Mouse (Mus musculus) left cerebral cortex, adult 8-10 months (tissue): ENCODE data around the gene Vmn1r209. TPM values are rescaled to one million over a fixed set of nuclear protein-coding genes. Genes with fewer than 3 reads are reported as not detected.
"Not testable (repeated sequence)": the region's sequence is repeated elsewhere in the genome, so short reads cannot be mapped to it uniquely, and the experiment has no call there.

Source experiments
- DNase-seq, 2 experiments: peaks; one replicate each; pipeline ENCODE4 v3.0.0; 2022; ENCODE audit warnings: low spot score in 2 of 2
- total RNA-seq, 4 experiments: library from RNA; stranded (reverse); gene quantifications; 2 replicates each; pipeline ENCODE4 v1.2.4; 2022

Vmn1r209 gene
- under 1 TPM in 2 of 4 experiments, not detected in 2; 0.07 to 0.09 TPM for total RNA-seq

DNA sequence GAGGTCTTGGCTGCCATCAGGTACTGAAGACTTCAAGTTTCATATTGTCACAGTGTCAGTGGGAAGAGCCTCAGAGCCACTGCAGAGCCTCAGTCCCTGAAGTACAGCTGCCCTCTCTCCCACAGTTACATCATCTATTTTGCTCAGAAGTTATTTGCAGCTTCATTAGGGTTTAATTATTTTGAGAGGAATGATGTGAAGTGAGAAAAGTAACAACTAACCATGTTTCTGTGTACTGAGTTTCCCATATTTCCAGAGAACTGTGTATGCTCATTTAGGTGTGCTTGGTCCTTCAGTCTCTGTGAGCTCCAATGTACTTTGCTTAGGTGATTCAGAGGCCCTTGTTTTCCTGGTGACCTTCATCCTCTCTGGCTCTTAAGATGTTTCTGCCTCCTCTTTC lies at the start of gene Vmn1r209:
Gene Vmn1r209 (minus strand): TSS at position 101 of the 400 bp plus-strand sequence.
- not testable (repeated sequence) for DNase-seq

- no peak for DNase-seq
These were observed 48.0 kb upstream of the Vmn1r209 start, which contains the start of gene Vmn1r211 for GRCm38 (mm10) chr13:22857461-22857860. Gene Vmn1r211 (minus strand): TSS chr13:22857561.

DNA sequence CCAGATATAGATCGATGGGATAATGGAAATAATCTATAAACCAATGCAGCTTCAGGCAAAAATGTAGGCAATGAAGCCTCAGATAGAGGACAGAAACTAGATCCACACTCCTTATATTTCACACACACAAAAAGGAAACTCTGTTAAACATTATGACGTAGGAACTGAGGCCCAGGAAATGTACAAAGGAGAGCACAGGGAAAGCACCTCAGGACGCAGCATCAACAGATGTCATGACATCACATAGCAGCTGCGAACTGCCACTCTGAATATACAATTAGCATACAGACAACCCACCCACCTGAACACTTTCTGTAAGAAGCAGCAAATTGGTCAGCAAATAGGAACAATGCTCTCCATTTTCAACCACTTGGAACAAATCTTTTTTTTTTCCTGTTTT lies 45.3 kb upstream of the Vmn1r209 start:
- DNase-seq = no peak

DNA sequence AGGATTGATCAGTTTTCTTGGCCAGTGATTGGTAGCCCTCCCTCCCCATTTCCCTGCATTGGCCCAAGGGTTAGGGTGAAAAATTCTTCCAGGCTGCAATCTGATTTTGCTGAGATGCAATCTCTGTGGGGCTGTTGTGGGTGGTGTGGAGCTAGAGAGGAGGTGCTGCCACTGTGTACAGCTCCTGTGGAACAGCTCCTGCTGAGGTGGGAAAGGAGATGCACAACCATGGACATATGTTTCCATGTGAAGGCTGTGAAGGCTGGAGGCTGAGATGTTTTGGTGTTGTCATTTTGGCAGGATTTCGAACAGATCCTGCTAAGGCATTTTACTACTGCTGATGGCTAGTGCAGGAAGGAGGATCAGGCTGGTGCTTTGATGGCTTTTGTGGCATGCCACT lies 37.3 kb upstream of the Vmn1r209 start:
- peak in 1 of 2 experiments; percentile 7 for DNase-seq

DNA sequence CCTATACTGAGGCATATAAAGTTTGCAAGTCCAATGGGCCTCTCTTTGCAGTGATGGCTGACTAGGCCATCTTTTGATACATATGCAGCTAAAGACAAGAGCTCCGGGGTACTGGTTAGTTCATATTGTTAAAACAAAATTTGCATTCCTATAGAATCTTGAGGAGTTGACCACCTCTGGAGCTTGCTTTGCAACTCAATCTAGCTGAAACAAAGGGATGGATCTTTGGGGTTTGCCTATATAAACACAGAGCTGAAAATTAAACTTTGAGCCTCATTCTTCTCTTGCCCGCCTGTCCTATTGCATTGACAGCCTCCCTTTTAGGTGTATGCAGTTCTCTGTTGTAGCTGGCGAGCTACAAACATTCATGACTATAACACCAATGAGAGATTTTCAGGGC lies 34.8 kb upstream of the Vmn1r209 start:
- DNase-seq = not testable (repeated sequence)

- no peak for DNase-seq
These were observed 21.8 kb upstream of the Vmn1r209 start, which contains the start of gene Vmn1r210 for GRCm38 (mm10) chr13:22831248-22831647. Gene Vmn1r210 (minus strand): TSS chr13:22831348.

DNA sequence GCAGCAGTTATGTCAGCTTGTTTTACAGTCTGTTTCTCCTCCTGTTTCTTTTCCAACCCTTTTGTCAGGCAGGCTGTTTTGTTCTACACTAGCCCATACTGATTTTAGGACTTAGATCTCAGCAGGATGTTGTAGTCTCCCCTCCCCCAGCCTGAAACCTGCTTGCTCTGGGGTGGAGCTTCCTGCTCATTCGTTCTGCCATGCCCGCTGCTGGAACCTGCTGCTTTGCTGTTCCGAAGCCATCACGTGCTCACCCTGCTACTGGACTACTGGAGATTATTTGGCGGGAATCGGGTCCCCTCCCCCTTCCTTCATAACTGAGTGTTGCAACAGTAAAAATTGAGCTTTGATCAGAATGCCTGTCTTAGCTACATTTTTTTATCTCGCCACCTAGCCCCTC lies 19.9 kb upstream of the Vmn1r209 start:
- not testable (repeated sequence) for DNase-seq

DNA sequence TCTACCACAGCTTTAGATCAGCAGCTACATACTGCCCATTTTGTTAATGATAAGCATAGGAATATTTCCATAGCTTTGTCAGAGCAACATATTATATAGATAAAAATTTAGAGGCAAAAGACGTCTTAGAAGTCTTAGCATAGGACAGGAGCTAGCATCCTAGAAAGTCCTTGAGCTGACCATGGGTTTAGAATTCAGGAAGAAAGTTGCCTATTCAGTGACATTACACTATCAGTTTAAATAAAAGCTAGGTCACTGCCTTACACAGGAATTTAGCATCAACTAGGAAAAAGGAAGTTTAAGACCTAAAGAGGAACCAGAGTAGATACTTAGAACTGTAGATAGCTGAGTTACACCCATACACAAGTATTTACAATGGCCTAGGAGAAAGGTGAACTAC lies 12.1 kb upstream of the Vmn1r209 start:
- not testable (repeated sequence) for DNase-seq

DNA sequence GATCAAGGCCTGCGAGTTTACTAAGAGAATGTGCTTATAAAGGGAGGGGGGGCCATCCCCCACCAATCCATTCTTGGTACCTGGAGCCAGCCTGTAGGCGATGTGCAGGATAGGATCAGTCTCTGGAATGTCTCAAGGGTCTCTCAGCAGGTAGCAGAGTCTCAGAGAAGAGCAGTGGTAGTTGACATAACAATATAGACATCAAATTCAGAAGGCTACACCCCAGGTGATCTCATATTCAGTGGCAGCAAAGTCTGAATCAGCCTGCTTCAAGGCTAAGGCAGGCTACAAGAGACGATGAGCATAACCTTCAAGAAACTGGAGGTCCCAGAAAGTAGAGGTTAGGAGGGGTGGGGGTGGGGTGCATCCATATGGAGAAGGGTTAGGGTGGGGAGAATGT lies 21.4 kb downstream of the Vmn1r209 start:
- DNase-seq = not testable (repeated sequence)

GRCm38 (mm10) chr13:22784159-22784558 lies 25.3 kb downstream of the Vmn1r209 start:
- not testable (repeated sequence) for DNase-seq

DNA sequence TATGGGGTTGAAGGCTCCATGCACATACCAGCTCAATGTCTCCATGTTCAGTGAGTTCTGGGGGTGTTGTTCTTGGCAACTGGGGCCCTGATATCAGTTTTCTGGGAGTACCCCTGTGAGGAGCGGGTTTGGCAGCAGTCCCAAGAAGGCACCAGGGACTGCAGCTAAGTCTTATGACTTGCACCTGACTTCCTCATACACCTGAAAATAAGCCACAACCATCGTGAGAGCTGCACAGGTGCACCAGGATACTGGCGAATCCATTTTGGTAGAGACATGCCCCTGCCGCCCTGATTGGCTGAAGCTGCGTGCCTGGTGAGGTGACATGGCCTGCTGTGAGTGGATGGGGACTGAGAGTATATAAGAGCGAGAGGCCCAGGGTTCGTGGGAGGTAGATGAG lies 32.2 kb downstream of the Vmn1r209 start, which contains the start of gene Vmn1r208:
Gene Vmn1r208 (minus strand): TSS at position 101 of the 400 bp plus-strand sequence.
- DNase-seq = not testable (repeated sequence)

DNA sequence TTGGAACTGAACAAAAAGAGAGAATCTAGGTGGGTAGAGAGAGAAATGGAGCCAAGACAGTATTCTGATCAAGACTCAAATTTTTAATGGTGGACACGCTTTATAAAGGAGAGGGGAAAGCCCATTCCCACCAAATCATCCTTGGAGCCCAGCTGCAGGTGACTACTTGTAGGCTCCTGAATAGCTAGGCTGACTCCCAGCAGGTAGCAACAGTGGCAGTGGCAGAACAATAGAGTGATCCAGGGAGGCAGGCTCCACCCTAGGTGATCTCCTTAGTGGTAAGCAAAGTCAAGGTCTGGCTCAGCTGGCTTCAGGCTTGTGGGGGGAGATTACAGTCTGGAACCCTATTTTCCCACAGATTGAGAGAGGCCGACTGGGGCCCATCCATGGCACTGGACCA lies 37.9 kb downstream of the Vmn1r209 start:
- not testable (repeated sequence) for DNase-seq

Other genes with a start within 250 kb of the Vmn1r209 start
- not detected for gene Vmn1r205, start 216.7 kb downstream of the Vmn1r209 start, total RNA-seq
- gene Vmn1r206, start 185.4 kb downstream of the Vmn1r209 start, total RNA-seq = under 1 TPM; 0.09 to 0.46 (median 0.29) TPM
- under 1 TPM in 2 of 4 experiments, not detected in 2; 0.15 to 0.19 TPM for gene Vmn1r207-ps, start 80.1 kb downstream of the Vmn1r209 start, total RNA-seq
- not detected for gene Vmn1r208, start 32.3 kb downstream of the Vmn1r209 start, total RNA-seq
- gene Vmn1r210, start 21.7 kb upstream of the Vmn1r209 start, total RNA-seq = not detected
- not detected for gene Vmn1r211, start 47.9 kb upstream of the Vmn1r209 start, total RNA-seq
- not detected for gene Vmn1r212, start 74.5 kb upstream of the Vmn1r209 start, total RNA-seq
- gene Vmn1r213, start 198.0 kb upstream of the Vmn1r209 start, total RNA-seq = not detected
- not detected for gene Vmn1r214, start 220.7 kb upstream of the Vmn1r209 start, total RNA-seq